Mouse (Mus musculus): Measurements from ENCODE around the gene Ldb2. TPM values are rescaled to one million over a fixed set of nuclear protein-coding genes. Genes with fewer than 3 reads are reported as not detected.

Ldb2 gene
- 80.1 and 91.7 TPM in 2 replicates for polyA plus RNA-seq (2015; fragmentation: Nextera tagmentation; extraction: Ambion mirVana)

DNA sequence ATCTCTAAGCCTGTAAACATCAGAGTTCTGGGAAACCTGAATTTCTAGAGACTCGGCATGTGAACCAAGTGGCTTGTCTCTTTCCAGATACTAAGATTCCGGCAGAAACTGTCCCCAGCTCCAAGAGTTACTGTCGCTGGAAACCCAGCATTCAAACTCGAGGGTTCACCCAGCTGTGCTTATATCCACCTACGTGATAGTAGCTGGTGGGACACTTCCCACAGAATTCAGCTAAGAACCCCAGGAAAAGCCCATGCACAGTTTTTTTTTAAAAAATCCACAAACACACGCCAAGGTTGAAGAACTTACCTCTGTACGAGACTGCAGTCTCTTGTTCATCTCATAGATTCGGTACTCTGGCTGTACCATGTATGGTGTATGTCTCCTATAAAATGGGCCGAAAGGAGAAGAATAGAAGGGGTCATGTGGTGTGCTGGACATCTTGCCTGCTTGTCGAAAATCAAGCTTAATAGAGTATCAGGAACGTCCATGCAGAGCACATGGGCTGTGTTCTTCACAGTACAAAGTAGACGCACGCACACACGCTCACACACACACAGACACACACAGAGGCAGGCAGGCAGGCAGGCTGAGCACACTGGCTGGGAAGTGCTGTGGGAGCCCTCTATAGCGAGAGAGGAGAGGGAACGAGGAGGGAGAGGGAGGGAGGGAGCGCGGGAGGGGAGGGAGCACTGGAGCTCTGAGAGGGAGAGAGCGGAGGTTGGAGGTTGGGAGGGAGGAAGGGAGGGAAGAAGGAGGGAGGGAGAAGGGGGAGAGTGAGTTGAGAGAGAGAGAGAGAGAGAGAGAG lies at the start of gene Ldb2:
Gene Ldb2 (minus strand): TSS at position 628 of the 808 bp plus-strand sequence.
- peak; percentile 87 for ATAC-seq
- H3K27ac ChIP-seq (ENCODE audit: low read length) = peak within 1 kb of the TSS; percentile 78
- WGBS = 2% methylated on average over 18 of the region's 19 CpGs

DNA sequence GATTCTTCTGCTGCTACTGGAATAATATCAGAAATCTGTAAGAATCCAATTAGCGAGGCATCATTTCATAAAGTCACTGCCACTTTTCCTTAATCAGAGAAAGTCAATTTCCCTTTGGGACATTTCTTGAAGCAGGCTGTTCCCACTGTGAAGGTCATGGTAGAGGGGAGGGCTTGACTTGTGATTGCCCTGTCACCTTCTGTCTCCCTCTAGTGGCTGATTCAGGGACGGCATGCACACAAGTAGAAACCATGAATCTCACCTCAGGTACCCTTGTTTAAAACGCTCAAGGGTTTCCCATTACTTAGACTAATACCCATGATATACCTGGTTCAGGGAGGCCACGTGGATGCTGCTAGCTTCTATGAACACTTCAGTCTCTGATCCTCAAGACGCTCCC lies 31.8 kb upstream of the Ldb2 start:
- no peak overlapping the region for H3K9ac ChIP-seq (replicated peaks; ENCODE audit: low read depth)
- no peaks in the 10 kb centered on the region for H3K36me3 ChIP-seq (ENCODE audit: insufficient read depth, low read length)
- H3K27ac ChIP-seq (ENCODE audit: low read length) = no peak overlapping the region
- no peaks in the 10 kb centered on the region for H3K9me3 ChIP-seq (ENCODE audit: low read length)
- no peaks in the 10 kb centered on the region for H3K27me3 ChIP-seq (replicated peaks; ENCODE audit: insufficient read depth, low read length)
- WGBS = 61% methylated on average over 5 of the region's 5 CpGs
- no peaks in the 10 kb centered on the region for H3K4me1 ChIP-seq (ENCODE audit: insufficient read depth, low read depth, low read length)
- no peak overlapping the region for H3K4me2 ChIP-seq (replicated peaks; ENCODE audit: low read depth, low read length)
- TF ChIP-seq CTCF (IDR thresholded peaks at IDR 0.05) (peak; percentile 69), EP300 (IDR thresholded peaks at IDR 0.05) (no peak)
- DNase-seq (ENCODE audit: low spot score) (no peak), ATAC-seq (no peak)
- no peak overlapping the region for H3K4me3 ChIP-seq (ENCODE audit: low read depth, low read length)

More for the DNA sequence above, at the start of gene Ldb2:
- TF ChIP-seq EP300 (IDR thresholded peaks at IDR 0.05) (no peak), CTCF (IDR thresholded peaks at IDR 0.05) (no peak)
- peak within 1 kb of the TSS; percentile 49 for H3K9ac ChIP-seq (replicated peaks; ENCODE audit: low read depth)
- H3K27me3 ChIP-seq (replicated peaks; ENCODE audit: insufficient read depth, low read length) = no peaks in the 10 kb centered on the region
- H3K4me1 ChIP-seq (ENCODE audit: insufficient read depth, low read depth, low read length) = no peaks in the 10 kb centered on the region
- H3K4me2 ChIP-seq (replicated peaks; ENCODE audit: low read depth, low read length) = peak within 1 kb of the TSS; percentile 53
- peak; percentile 71 for DNase-seq (ENCODE audit: low spot score)
- H3K9me3 ChIP-seq (ENCODE audit: low read length) = no peaks in the 10 kb centered on the region
- no peaks in the 10 kb centered on the region for H3K36me3 ChIP-seq (ENCODE audit: insufficient read depth, low read length)
- H3K4me3 ChIP-seq (ENCODE audit: low read depth, low read length) = peak within 1 kb of the TSS; percentile 47

DNA sequence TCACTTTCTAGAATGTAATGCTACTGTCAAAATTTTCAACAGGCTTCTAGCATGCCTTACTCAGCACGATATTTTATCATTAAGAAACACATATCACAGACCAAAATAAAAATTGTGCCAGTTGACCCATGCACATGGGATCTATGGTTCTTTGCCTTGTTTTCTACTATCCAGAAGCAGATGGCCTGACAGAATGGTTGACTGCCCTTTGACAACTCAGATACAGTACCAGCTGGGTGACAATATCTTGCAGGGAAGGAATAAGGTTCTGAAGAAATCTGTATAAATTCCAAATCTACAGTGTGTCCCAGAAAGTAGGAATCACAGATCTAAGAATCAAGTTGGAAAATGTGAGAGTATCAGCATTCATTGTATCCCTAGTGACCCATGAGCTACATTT lies 16.0 kb upstream of the Ldb2 start:
- ATAC-seq (no peak), DNase-seq (ENCODE audit: low spot score) (no peak)
- H3K36me3 ChIP-seq (ENCODE audit: insufficient read depth, low read length) = no peaks in the 10 kb centered on the region
- H3K4me3 ChIP-seq (ENCODE audit: low read depth, low read length) = no peak overlapping the region
- no peak overlapping the region for H3K4me2 ChIP-seq (replicated peaks; ENCODE audit: low read depth, low read length)
- no peaks in the 10 kb centered on the region for H3K27me3 ChIP-seq (replicated peaks; ENCODE audit: insufficient read depth, low read length)
- H3K9me3 ChIP-seq (ENCODE audit: low read length) = no peaks in the 10 kb centered on the region
- no peaks in the 10 kb centered on the region for H3K4me1 ChIP-seq (ENCODE audit: insufficient read depth, low read depth, low read length)
- TF ChIP-seq CTCF (IDR thresholded peaks at IDR 0.05) = no peak
- TF ChIP-seq EP300 (IDR thresholded peaks at IDR 0.05) = no peak
- no peak overlapping the region for H3K27ac ChIP-seq (ENCODE audit: low read length)
- 53% methylated on average over 1 of the region's 1 CpGs for WGBS
- no peak overlapping the region for H3K9ac ChIP-seq (replicated peaks; ENCODE audit: low read depth)

- WGBS = 71% methylated on average over 2 of the region's 2 CpGs
- no peaks in the 10 kb centered on the region for H3K4me1 ChIP-seq (ENCODE audit: insufficient read depth, low read depth, low read length)
- H3K4me2 ChIP-seq (replicated peaks; ENCODE audit: low read depth, low read length) = no peak overlapping the region
- H3K4me3 ChIP-seq (ENCODE audit: low read depth, low read length) = no peak overlapping the region
- no peaks in the 10 kb centered on the region for H3K9me3 ChIP-seq (ENCODE audit: low read length)
- DNase-seq (ENCODE audit: low spot score) = no peak
- TF ChIP-seq EP300 (IDR thresholded peaks at IDR 0.05) (no peak), CTCF (IDR thresholded peaks at IDR 0.05) (no peak)
- no peak overlapping the region for H3K27ac ChIP-seq (ENCODE audit: low read length)
- no peak for ATAC-seq
- H3K9ac ChIP-seq (replicated peaks; ENCODE audit: low read depth) = no peak overlapping the region
- no peaks in the 10 kb centered on the region for H3K27me3 ChIP-seq (replicated peaks; ENCODE audit: insufficient read depth, low read length)
- no peaks in the 10 kb centered on the region for H3K36me3 ChIP-seq (ENCODE audit: insufficient read depth, low read length)
Measured at GRCm38 (mm10) chr5:44805960-44806359, 6.5 kb upstream of the Ldb2 start.

GRCm38 (mm10) chr5:44801100-44801499 lies 1.6 kb upstream of the Ldb2 start:
- Histone ChIP-seq H3K9me3 (ENCODE audit: low read length) (no peaks in the 10 kb centered on the region), H3K27ac (ENCODE audit: low read length) (no peak overlapping the region), H3K4me2 (replicated peaks; ENCODE audit: low read depth, low read length) (no peak overlapping the region), H3K27me3 (replicated peaks; ENCODE audit: insufficient read depth, low read length) (no peaks in the 10 kb centered on the region), H3K9ac (replicated peaks; ENCODE audit: low read depth) (no peak overlapping the region), H3K36me3 (ENCODE audit: insufficient read depth, low read length) (no peaks in the 10 kb centered on the region), H3K4me1 (ENCODE audit: insufficient read depth, low read depth, low read length) (no peaks in the 10 kb centered on the region), H3K4me3 (ENCODE audit: low read depth, low read length) (no peak overlapping the region)
- ATAC-seq = no peak
- DNase-seq (ENCODE audit: low spot score) = no peak
- TF ChIP-seq EP300 (IDR thresholded peaks at IDR 0.05) = no peak
- no peak for TF ChIP-seq CTCF (IDR thresholded peaks at IDR 0.05)
- WGBS = 32% methylated on average over 3 of the region's 3 CpGs

DNA sequence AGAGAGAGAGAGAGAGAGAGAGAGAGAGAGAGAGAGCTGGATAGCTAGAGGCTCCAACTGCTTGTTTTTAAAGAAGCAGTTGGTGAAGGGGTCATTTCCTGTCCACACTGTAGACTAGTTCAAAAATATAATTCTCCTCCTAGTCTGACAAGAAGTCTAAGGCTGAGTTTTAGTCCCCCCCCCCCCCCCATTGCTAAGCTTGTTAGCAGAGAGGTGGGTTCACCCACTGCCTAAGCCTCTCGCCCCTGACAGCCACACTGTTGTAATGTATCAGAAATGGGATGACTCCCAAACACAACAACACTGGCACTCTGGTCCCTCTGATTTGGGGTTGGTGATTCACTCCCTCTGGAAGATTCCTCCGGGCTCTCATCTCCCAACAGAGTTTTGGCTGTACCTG lies 381 bp upstream of the Ldb2 start:
- Histone ChIP-seq H3K27ac (ENCODE audit: low read length) (0 out of 2 replicates have a peak overlapping the region, but pooled peaks have one; percentile 78), H3K36me3 (ENCODE audit: insufficient read depth, low read length) (no peaks in the 10 kb centered on the region), H3K4me1 (ENCODE audit: insufficient read depth, low read depth, low read length) (no peaks in the 10 kb centered on the region), H3K9me3 (ENCODE audit: low read length) (no peaks in the 10 kb centered on the region), H3K4me2 (replicated peaks; ENCODE audit: low read depth, low read length) (peak overlapping the region; percentile 53), H3K4me3 (ENCODE audit: low read depth, low read length) (peak overlapping the region; percentile 47), H3K27me3 (replicated peaks; ENCODE audit: insufficient read depth, low read length) (no peaks in the 10 kb centered on the region), H3K9ac (replicated peaks; ENCODE audit: low read depth) (no peak overlapping the region)
- TF ChIP-seq EP300 (IDR thresholded peaks at IDR 0.05) (no peak), CTCF (IDR thresholded peaks at IDR 0.05) (no peak)
- DNase-seq (ENCODE audit: low spot score) (no peak), ATAC-seq (0 out of 2 replicates have a peak, but pooled peaks have one; percentile 18)
- 54% methylated on average over 2 of the region's 2 CpGs for WGBS

All from lung, postnatal 0 days (tissue).